30 mouse cellular contexts compared by ENCODE assay signal in genomic region chr10:20107031-20107430, GRCm38 (mm10).
"Had no signal": no experiment of that assay in that cellular context is flagged by ENCODE, and none has a peak within 500 bp of the region (broad histone marks: within the 10 kb centered on the region; RNA-seq: fewer than 3 reads in every experiment).

No protein-coding gene starts in this region.

- H3K9ac ChIP-seq: limb, embryonic 12.5 days; limb, embryonic 13.5 days; limb, embryonic 15.5 days; liver, embryonic 12.5 days; liver, embryonic 13.5 days; liver, embryonic 14.5 days; liver, embryonic 15.5 days; liver, postnatal 0 days; lung, embryonic 14.5 days; lung, embryonic 15.5 days; midbrain, embryonic 12.5 days; midbrain, embryonic 13.5 days; midbrain, embryonic 15.5 days had no signal

- H3K9me3 ChIP-seq: limb, embryonic 10.5 days; limb, embryonic 12.5 days; limb, embryonic 13.5 days; limb, embryonic 15.5 days; liver, embryonic 12.5 days; liver, embryonic 13.5 days; liver, embryonic 15.5 days; lung, embryonic 15.5 days; megakaryocyte, embryonic 14.5 days; midbrain, embryonic 12.5 days; midbrain, embryonic 13.5 days; midbrain, embryonic 15.5 days had no signal

- H3K4me2 ChIP-seq: limb, embryonic 12.5 days; limb, embryonic 13.5 days; limb, embryonic 15.5 days; liver, embryonic 11.5 days; liver, embryonic 12.5 days; liver, embryonic 13.5 days; liver, embryonic 15.5 days; lung, embryonic 14.5 days; lung, embryonic 15.5 days; midbrain, embryonic 12.5 days; midbrain, embryonic 13.5 days; midbrain, embryonic 15.5 days had no signal

- H3K4me3 ChIP-seq: left cerebral cortex, adult 2 months; limb, embryonic 10.5 days; limb, embryonic 12.5 days; limb, embryonic 13.5 days; limb, embryonic 15.5 days; liver, embryonic 12.5 days; liver, embryonic 13.5 days; liver, embryonic 15.5 days; lung, embryonic 15.5 days; megakaryocyte, embryonic 14.5 days; midbrain, embryonic 12.5 days; midbrain, embryonic 13.5 days; midbrain, embryonic 15.5 days; myocyte had no signal

- DNase-seq: left cerebral cortex, postnatal 4 days; liver; liver, embryonic 13.5 days; liver, postnatal 0 days; lung, adult 18-20 months; lung, adult 2 months; lung, embryonic 14.5 days; lung, postnatal 10 days; lung, postnatal 14 days; lung, postnatal 36 days; lung, postnatal 4 days; midbrain, embryonic 14.5 days had no signal

- ATAC-seq: liver, embryonic 12.5 days; liver, postnatal 0 days; lung, postnatal 0 days; midbrain, embryonic 13.5 days; midbrain, embryonic 15.5 days; midbrain, embryonic 16.5 days had no signal

- H3K27ac ChIP-seq: left cerebral cortex, adult 2 months; limb, embryonic 10.5 days; limb, embryonic 12.5 days; limb, embryonic 13.5 days; limb, embryonic 15.5 days; liver, embryonic 12.5 days; liver, embryonic 13.5 days; liver, embryonic 14.5 days; liver, embryonic 15.5 days; lung, embryonic 15.5 days; macrophage; midbrain, embryonic 12.5 days; midbrain, embryonic 13.5 days; midbrain, embryonic 15.5 days had no signal

- H3K4me1 ChIP-seq: midbrain, embryonic 12.5 days; midbrain, embryonic 13.5 days; midbrain, embryonic 15.5 days had no signal

- H3K36me3 ChIP-seq: limb, embryonic 10.5 days; limb, embryonic 12.5 days; limb, embryonic 13.5 days; limb, embryonic 15.5 days; liver, embryonic 12.5 days; liver, embryonic 13.5 days; liver, embryonic 15.5 days; lung, embryonic 15.5 days; midbrain, embryonic 12.5 days; midbrain, embryonic 13.5 days; midbrain, embryonic 15.5 days had no signal

- H3K27me3 ChIP-seq: limb, embryonic 12.5 days; limb, embryonic 13.5 days; limb, embryonic 15.5 days; liver, embryonic 12.5 days; liver, embryonic 13.5 days; liver, embryonic 15.5 days; lung, embryonic 15.5 days; megakaryocyte, embryonic 14.5 days; midbrain, embryonic 12.5 days; midbrain, embryonic 13.5 days; midbrain, embryonic 15.5 days had no signal
